Mouse (Mus musculus): ENCODE results near the gene Zswim4.
A peak's percentile ranks its signal among the peaks of the same experiment; 100 is the strongest.

Gene Zswim4

DNA sequence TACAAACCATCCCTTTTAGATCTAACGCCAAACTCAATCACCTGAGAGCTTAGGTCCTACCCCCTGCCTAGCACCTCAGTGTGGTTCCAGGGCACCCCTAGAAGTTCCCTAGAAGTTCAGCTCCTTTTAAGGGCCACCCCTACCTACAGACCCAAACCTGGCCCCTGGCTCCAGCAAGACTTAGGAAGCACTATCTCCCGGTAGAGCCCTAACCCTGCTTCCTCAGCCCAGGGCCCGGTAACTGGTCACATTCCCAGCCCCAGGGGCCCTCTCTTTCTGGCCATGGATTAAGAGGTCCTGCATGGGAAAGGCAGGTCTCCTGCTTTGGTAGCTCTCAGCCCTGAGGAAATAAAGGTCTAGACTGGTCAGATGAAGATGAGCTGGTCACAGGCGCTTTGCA is 56.9 kb downstream of the Zswim4 start:
- no peak for DNase-seq

DNA sequence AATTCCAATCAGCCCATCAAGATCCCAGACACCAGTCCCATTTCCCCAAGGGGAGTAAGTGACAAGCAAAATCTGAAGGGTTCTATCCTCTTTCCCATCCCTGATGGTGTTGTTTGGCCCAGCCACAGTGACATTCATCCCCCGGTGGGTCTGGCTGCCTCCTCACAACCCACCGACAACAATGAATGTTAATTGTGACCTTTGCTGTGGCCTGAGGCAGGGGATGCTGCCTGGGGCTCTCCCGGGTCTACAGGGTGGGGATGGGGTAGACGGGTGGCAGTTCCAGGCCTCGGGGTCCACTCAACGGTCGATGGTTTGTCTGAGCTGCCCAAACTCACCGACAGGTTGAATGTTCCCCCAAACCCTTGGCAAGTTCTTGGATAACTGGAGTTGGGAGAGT is 58.3 kb downstream of the Zswim4 start:
- DNase-seq, result no peak

- DNase-seq, result no peak
These were observed 59.5 kb downstream of the Zswim4 start for GRCm38 (mm10) chr8:84177405-84177804.

GRCm38 (mm10) chr8:84176560-84176959 is 60.3 kb downstream of the Zswim4 start:
- no peak for DNase-seq

- DNase-seq, result peak; percentile 18
These were observed 63.0 kb downstream of the Zswim4 start for GRCm38 (mm10) chr8:84173861-84174260.

- DNase-seq, result no peak
These were observed 66.8 kb downstream of the Zswim4 start for GRCm38 (mm10) chr8:84170096-84170495.

GRCm38 (mm10) chr8:84167696-84168095 is 69.2 kb downstream of the Zswim4 start:
- DNase-seq, result no peak

All from lung, postnatal 10 days (tissue).